Mouse (Mus musculus) midbrain, embryonic 16.5 days (tissue): Measurements from ENCODE around the gene Aar2. TPM values are rescaled to one million over a fixed set of nuclear protein-coding genes. Genes with fewer than 3 reads are reported as not detected.

Experiments used
- ATAC-seq: fragments of 200-750 bp; cut with Nextera tagmentation; 2 replicates; pipeline ENCODE4 v1.8.0; 2017; ENCODE audit warnings: moderate TSS enrichment
- H3K27ac ChIP-seq: fragments of 300-500 bp; sonication (generic); 2 replicates; pipeline ENCODE4 v1.5.1; 2014; ENCODE audit warnings: mild to moderate bottlenecking, low read length, mixed read lengths
- H3K27me3 ChIP-seq: fragments of 300-500 bp; sonication (generic); 2 replicates; pipeline ENCODE4 v1.6.1; 2014; ENCODE audit warnings: low read depth, low read length, mixed read lengths; ENCODE audit not compliant: control insufficient read depth, insufficient read depth
- H3K36me3 ChIP-seq: fragments of 300-500 bp; sonication (generic); 2 replicates; pipeline ENCODE4 v1.6.1; 2014; ENCODE audit warnings: mild to moderate bottlenecking, low read length, moderate library complexity, mixed read lengths; ENCODE audit not compliant: control insufficient read depth, insufficient read depth
- H3K4me1 ChIP-seq: fragments of 300-500 bp; sonication (generic); 2 replicates; pipeline ENCODE4 v1.6.1; 2014; ENCODE audit warnings: mild to moderate bottlenecking, low read length, mixed read lengths; ENCODE audit not compliant: control insufficient read depth, insufficient read depth
- H3K4me2 ChIP-seq: fragments of 300-500 bp; sonication (generic); 2 replicates; pipeline ENCODE4 v1.6.1; 2014; ENCODE audit warnings: mild to moderate bottlenecking, low read length, mixed read lengths
- H3K4me3 ChIP-seq: fragments of 300-500 bp; sonication (generic); 2 replicates; pipeline ENCODE4 v1.5.1; 2014; ENCODE audit warnings: low read depth, mild to moderate bottlenecking, low read length, moderate library complexity, mixed read lengths
- H3K9ac ChIP-seq: fragments of 300-500 bp; sonication (generic); 2 replicates; pipeline ENCODE4 v1.6.1; 2014; ENCODE audit warnings: low read depth, low read length, mixed read lengths
- H3K9me3 ChIP-seq: fragments of 300-500 bp; sonication (generic); replicated peaks from 2 replicates; pipeline ENCODE4 v1.6.1; 2014; ENCODE audit warnings: mild to moderate bottlenecking, low read length, mixed read lengths; ENCODE audit not compliant: control insufficient read depth, poor library complexity, severe bottlenecking
- WGBS: fragments of 180-500 bp; shearing (Covaris S2); extraction: QIAGEN DNeasy Blood & Tissue Kit; methylation state at CpG from one replicate; pipeline ENCODE4 v1.1.7; 2014; 5-methylcytosine and 5-hydroxymethylcytosine counted together
- polyA plus RNA-seq: library from polyadenylated mRNA; unstranded; fragments of >200 nt; fragmentation: Nextera tagmentation; extraction: Ambion mirVana; gene quantifications from 2 replicates; pipeline ENCODE4 v1.2.1, GENCODE M21; 2015

Gene Aar2
- polyA plus RNA-seq, 1 experiment from 2014 or later: 46.7 TPM

- H3K9ac ChIP-seq: no peak overlapping the region
- H3K4me3 ChIP-seq: no peak overlapping the region
- ATAC-seq: no peak
- H3K4me2 ChIP-seq: no peak overlapping the region
- H3K27me3 ChIP-seq: no peaks in the 10 kb centered on the region
- no peaks in the 10 kb centered on the region for H3K9me3 ChIP-seq
- 87% methylated on average over 6 of the region's 6 CpGs for WGBS
- H3K36me3 ChIP-seq: peaks cover 21% of the 10 kb centered on the region
- no peak overlapping the region for H3K27ac ChIP-seq
- H3K4me1 ChIP-seq: no peaks in the 10 kb centered on the region
These were observed 29.1 kb upstream of the Aar2 start for GRCm38 (mm10) chr2:156518306-156518705.

- no peak overlapping the region for H3K27ac ChIP-seq
- H3K36me3 ChIP-seq: peaks cover 17% of the 10 kb centered on the region
- H3K9ac ChIP-seq: no peak overlapping the region
- no peak overlapping the region for H3K4me2 ChIP-seq
- no peaks in the 10 kb centered on the region for H3K27me3 ChIP-seq
- H3K9me3 ChIP-seq: no peaks in the 10 kb centered on the region
- WGBS: 95% methylated on average over 5 of the region's 5 CpGs
- H3K4me3 ChIP-seq: no peak overlapping the region
- ATAC-seq: no peak
- no peaks in the 10 kb centered on the region for H3K4me1 ChIP-seq
These were observed 27.8 kb upstream of the Aar2 start for GRCm38 (mm10) chr2:156519584-156519983.

GRCm38 (mm10) chr2:156522994-156523393, 24.4 kb upstream of the Aar2 start:
- no peaks in the 10 kb centered on the region for H3K27me3 ChIP-seq
- H3K36me3 ChIP-seq: peaks cover 24% of the 10 kb centered on the region
- H3K4me1 ChIP-seq: no peaks in the 10 kb centered on the region
- no peaks in the 10 kb centered on the region for H3K9me3 ChIP-seq
- H3K4me3 ChIP-seq: no peak overlapping the region
- no peak for ATAC-seq
- 91% methylated on average over 11 of the region's 11 CpGs for WGBS
- H3K27ac ChIP-seq: no peak overlapping the region
- H3K9ac ChIP-seq: no peak overlapping the region
- H3K4me2 ChIP-seq: no peak overlapping the region

- no peaks in the 10 kb centered on the region for H3K9me3 ChIP-seq
- H3K4me1 ChIP-seq: no peaks in the 10 kb centered on the region
- H3K27me3 ChIP-seq: no peaks in the 10 kb centered on the region
- peaks cover 24% of the 10 kb centered on the region; the same call in 1 of the 2 replicates for H3K36me3 ChIP-seq
- no peak overlapping the region for H3K27ac ChIP-seq
- no peak for ATAC-seq
- H3K9ac ChIP-seq: no peak overlapping the region
- no peak overlapping the region for H3K4me2 ChIP-seq
- 34% methylated on average over 3 of the region's 3 CpGs for WGBS
- H3K4me3 ChIP-seq: no peak overlapping the region
These were observed 23.3 kb upstream of the Aar2 start for GRCm38 (mm10) chr2:156524078-156524477.

GRCm38 (mm10) chr2:156529726-156530125, 17.7 kb upstream of the Aar2 start:
- no peaks in the 10 kb centered on the region for H3K9me3 ChIP-seq
- H3K4me3 ChIP-seq: no peak overlapping the region
- H3K27me3 ChIP-seq: no peaks in the 10 kb centered on the region
- no peak overlapping the region for H3K4me2 ChIP-seq
- H3K4me1 ChIP-seq: no peaks in the 10 kb centered on the region
- WGBS: 53% methylated on average over 2 of the region's 2 CpGs
- ATAC-seq: no peak
- H3K9ac ChIP-seq: no peak overlapping the region
- no peak overlapping the region for H3K27ac ChIP-seq
- peaks cover 27% of the 10 kb centered on the region for H3K36me3 ChIP-seq

- ATAC-seq: no peak
- no peak overlapping the region for H3K4me2 ChIP-seq
- no peak overlapping the region for H3K9ac ChIP-seq
- H3K9me3 ChIP-seq: no peaks in the 10 kb centered on the region
- peaks cover 22% of the 10 kb centered on the region for H3K36me3 ChIP-seq
- H3K27ac ChIP-seq: no peak overlapping the region
- H3K4me3 ChIP-seq: no peak overlapping the region
- H3K27me3 ChIP-seq: no peaks in the 10 kb centered on the region
- no peaks in the 10 kb centered on the region for H3K4me1 ChIP-seq
- WGBS: 76% methylated on average over 2 of the region's 2 CpGs
These were observed 14.2 kb upstream of the Aar2 start for GRCm38 (mm10) chr2:156533160-156533559.

- Histone ChIP-seq H3K4me1 (no peaks in the 10 kb centered on the region), H3K4me3 (no peak overlapping the region), H3K9me3 (no peaks in the 10 kb centered on the region), H3K9ac (no peak overlapping the region), H3K4me2 (no peak overlapping the region), H3K36me3 (peaks cover 24% of the 10 kb centered on the region), H3K27me3 (no peaks in the 10 kb centered on the region), H3K27ac (no peak overlapping the region)
- WGBS: 89% methylated on average over 7 of the region's 7 CpGs
- ATAC-seq: no peak
These were observed 8.4 kb upstream of the Aar2 start for GRCm38 (mm10) chr2:156538817-156539555.

- H3K9me3 ChIP-seq: no peaks in the 10 kb centered on the region
- no peak overlapping the region for H3K4me2 ChIP-seq
- no peak overlapping the region for H3K9ac ChIP-seq
- ATAC-seq: no peak
- no peaks in the 10 kb centered on the region for H3K4me1 ChIP-seq
- peaks cover 19% of the 10 kb centered on the region for H3K36me3 ChIP-seq
- no peak overlapping the region for H3K27ac ChIP-seq
- 75% methylated on average over 7 of the region's 7 CpGs for WGBS
- H3K4me3 ChIP-seq: no peak overlapping the region
- no peaks in the 10 kb centered on the region for H3K27me3 ChIP-seq
These were observed 6.4 kb upstream of the Aar2 start for GRCm38 (mm10) chr2:156540991-156541390.

GRCm38 (mm10) chr2:156542410-156542809, 5.0 kb upstream of the Aar2 start:
- peaks cover 5% of the 10 kb centered on the region for H3K4me1 ChIP-seq
- no peak overlapping the region for H3K9ac ChIP-seq
- no peak for ATAC-seq
- H3K36me3 ChIP-seq: peaks cover 16% of the 10 kb centered on the region
- H3K4me3 ChIP-seq: no peak overlapping the region
- H3K4me2 ChIP-seq: no peak overlapping the region
- H3K27ac ChIP-seq: no peak overlapping the region
- 69% methylated on average over 8 of the region's 8 CpGs for WGBS
- no peaks in the 10 kb centered on the region for H3K27me3 ChIP-seq
- H3K9me3 ChIP-seq: no peaks in the 10 kb centered on the region
